Mouse (Mus musculus) induced T-regulatory cell, adult 2 months (primary cell): ENCODE results near the gene Olfr1410.

Experiments used
- DNase-seq: peaks from one replicate; pipeline ENCODE4 v3.0.0-alpha.2; 2012; ENCODE audit warnings: low read depth

Olfr1410 gene

DNA sequence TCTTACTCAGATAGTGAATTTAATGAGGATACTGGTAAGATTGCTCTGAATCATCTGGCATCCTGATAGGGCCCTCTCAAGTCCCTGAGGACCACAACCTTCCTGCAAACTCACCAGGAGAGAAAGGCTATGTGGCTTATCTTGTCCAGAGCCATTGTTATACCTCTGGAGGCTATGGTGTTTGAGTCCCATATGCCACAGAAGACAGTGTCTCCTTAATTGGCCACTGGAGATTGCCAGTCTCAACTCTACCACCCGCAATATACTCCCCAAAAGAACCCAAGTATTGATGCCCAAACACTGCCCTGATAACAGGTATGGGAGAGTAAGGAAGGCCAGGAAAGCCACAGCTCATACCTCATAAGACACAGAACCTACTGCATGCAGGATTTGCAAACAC lies at the start of gene Olfr1410:
TSS of gene Olfr1410 (plus strand) at position 301 of the 400 bp plus-strand sequence.
- no peak for DNase-seq

DNA sequence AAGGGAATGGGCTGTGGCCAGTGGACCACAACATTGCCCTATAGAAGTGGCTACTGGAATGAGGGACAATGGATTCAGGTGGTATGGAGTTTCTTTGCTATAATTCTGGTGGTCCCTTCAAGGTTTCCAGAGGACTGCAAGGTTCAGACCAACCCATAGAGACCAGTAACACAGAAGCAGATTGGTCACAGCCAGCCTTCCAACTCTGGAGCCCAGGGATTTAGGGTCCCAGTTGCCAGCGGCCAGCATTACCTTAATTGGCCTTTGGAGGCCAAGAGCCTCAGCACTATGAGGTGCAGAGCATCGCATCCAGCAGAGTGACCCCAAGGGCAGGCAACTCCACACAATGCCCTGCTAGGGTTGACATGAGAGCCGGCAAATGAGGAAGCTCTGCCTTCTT lies 34.6 kb upstream of the Olfr1410 start, which contains the start of gene Olfr1413:
TSS of gene Olfr1413 (plus strand) at position 301 of the 400 bp plus-strand sequence.
- no peak for DNase-seq

DNA sequence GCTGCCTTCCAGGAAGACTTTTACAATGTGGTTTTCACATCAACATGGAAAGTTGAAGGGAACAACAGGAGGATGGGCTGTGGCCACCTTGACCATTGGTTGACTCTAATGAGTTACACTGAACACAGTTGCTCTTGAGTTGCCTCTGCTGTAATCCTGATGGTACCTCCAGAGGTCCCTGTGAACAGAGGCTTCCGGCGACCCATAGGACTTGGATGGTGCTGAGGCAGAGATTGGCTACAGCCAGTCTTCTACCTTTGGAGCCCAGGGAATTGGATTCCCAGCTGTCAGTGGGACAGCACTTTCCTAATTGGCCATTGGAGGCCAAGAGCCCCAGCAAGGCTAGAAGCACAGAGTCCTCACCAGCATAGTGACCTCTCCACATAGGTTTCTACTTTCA lies 20.1 kb upstream of the Olfr1410 start, which contains the start of gene Olfr1412:
TSS of gene Olfr1412 (plus strand) at position 301 of the 400 bp plus-strand sequence.
- DNase-seq, result no peak

DNA sequence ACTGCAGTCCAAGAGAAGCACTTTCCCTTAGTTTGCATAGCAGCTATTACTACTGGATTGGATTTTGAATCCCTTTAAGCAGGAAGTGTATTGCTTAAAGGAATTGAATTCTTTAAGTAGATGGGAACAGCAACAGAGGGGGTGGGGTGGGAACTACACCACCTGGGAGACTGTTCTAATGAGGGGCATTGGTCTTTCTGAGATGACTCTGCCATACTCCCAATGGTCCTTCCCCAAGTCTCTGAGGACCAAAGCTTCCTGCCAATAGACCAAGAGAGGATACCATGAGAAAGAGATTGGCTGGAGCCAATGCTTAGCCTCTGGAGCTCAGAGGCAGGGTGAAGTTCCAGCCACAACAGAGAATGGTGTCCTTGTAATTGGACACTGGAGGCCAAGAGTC lies 11.5 kb upstream of the Olfr1410 start, which contains the start of gene Olfr1411:
TSS of gene Olfr1411 (plus strand) at position 301 of the 400 bp plus-strand sequence.
- no peak for DNase-seq

DNA sequence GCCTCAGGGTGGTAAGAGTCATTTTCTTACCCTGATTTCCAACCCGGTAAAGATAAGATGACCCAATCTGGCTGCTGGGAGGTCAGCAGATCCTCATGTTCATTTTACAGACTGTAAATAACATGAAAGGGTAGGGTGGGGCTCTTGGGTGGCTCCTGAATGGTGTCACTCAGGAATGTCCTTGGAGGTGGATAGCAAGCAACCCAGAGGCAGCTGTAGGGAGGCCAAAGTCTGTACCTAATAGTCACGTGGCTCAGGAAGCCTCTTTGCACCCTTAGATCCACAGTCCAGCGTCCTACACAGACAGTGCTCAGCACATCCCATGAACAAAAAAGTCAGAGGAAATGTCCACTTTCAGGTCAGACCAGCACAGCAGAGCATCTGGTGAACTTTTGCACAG lies 9.6 kb upstream of the Olfr1410 start:
- no peak for DNase-seq

DNA sequence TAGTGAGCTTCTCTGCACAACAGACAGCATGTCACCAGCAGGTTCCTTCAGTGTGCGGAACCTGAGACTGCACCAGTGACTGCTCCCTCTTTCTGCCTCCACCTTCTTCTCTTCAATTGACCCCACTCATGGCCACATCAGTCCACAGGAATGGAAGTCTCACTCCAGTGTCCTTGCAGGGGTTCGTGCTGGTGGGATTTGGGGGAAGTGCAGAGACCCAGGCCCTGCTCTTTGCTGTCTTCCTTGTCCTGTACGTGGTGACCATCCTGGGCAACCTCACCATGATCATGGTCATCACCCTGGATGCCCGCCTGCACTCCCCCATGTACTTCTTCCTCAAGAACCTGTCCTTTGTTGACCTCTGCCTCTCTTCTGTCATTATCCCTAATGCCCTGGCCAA lies 2.1 kb downstream of the Olfr1410 start:
- no peak for DNase-seq

DNA sequence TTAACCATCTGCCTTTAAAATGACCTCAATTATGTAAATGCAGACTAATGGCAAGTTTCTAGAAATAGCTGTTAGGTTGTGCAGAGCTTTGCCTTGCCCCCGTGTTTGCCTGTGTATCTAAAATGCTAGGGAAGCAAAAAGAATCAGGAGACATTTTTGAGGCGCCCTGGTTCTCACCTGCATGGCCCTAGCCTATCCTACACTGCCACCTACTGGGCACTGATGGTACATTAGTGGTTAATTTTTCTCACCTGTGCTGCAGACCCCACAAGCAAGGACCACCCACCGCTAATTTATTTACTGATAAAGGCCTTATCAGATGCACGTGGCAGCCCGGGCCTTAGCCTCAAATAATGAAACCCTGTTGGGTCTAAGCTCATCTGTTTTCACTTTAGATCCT lies 5.4 kb downstream of the Olfr1410 start:
- peak; percentile 71 for DNase-seq

DNA sequence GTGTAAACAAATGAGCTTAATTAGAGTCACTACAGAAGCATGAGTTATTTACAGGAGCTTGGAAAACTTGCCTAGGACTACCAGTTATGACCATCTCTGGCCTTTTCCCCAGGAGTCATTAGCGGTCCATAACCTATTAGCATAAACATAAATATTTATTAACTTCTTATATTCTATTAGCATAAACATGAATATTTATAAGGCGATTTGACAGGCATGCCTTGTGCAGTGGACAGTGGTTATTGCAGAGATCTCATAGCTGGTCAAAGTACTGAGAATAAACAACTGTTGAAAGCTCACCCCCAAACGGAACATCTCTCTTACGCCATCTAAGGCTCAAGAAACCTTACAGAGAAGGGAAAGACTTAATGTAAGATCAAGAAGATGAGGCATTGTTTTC lies 7.6 kb downstream of the Olfr1410 start:
- no peak for DNase-seq

DNA sequence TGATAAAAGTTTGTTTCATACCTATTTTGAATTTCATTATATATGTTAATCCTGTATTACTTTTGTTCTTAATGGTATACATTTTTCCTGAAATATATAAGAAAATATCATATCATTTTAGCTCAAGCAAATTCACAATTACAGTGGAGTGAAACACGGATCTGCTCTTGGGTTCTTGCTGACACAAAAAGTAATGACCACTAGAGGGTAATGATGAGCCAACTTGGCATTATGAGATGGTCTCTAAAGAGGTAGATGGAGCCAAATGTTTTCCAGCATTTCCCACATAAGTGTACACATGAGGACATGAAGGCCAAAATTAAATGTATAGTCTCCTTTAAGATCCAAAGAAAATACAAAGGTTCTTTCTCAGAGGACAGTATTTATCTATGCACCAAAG lies 8.9 kb downstream of the Olfr1410 start:
- peak; percentile 32 for DNase-seq

DNA sequence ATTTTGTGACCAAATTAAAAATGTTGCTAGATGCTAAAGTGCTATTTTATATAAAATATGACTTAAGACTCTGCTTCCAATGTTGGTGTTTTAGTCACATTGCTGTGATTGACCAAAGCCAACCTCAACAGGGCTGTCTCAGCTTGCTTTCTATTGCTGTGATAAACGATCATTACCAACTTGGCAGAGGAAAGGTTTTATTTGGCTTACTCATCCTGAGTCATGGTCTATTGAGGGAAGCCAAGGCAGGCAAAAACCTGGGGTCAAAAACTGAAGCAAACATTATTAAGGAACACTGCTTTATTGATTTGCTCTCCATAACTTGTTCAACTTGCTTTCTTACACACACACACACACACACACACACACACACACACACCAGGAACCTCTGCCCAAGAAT lies 10.5 kb downstream of the Olfr1410 start:
- no peak for DNase-seq

DNA sequence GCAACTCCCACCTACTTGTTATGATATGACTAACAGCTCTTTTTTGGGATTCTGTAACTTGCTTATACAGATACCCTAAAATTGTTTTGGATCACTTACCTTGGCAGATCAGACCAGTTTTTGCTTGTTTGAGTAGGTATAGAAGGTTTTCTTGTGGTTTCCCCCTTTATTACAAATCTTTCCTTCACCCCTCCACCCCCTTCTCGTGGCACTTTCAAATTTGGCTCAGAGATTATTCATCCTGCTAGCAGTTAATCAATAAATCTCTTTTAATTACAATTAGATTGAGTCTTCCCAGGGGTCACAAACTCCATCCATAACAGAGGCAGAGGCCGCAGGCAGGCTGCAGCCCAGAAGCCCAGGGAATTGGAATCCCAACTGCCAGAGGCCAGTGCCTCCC lies 11.9 kb downstream of the Olfr1410 start, which contains the start of gene Olfr12:
TSS of gene Olfr12 (plus strand) at position 301 of the 400 bp plus-strand sequence.
- DNase-seq, result no peak

DNA sequence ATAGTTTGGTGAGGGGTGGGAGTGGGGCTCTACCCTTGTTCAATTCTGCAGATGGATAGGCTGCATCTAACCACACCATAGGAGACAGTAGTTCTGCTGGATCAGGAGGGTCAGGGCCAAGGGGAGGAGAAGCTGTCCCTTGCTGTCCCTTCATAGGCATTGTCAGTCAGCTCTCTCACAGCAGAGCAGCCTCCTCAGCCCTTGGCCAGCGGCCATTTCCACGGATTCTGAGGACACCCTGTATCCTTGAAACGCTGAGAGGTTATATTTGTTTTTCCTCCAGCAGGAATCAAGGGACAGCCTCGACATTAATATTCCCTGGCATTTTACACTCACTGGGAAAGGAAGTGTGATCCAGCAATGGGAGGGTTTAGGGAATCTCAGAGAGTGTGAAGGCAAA lies 12.8 kb downstream of the Olfr1410 start:
- no peak for DNase-seq

DNA sequence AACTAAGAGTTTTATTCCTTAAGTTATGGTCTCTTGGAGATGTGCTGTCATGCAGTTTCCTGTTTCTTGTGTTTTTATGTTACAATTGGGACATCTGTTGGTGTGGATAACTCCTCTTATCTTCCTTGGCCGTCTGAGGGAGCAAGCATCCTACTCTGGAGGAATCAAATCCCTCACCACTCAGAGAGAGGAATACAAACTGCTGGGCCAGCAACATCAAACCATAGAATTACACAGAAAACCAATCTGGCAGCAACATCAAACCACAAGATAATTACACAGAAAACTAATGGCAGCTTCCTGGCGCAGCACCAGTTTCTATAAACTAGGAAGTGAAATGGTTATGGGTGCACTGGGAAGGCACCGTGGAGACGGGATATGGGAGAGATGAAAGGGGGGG lies 22.6 kb downstream of the Olfr1410 start:
- DNase-seq, result no peak

DNA sequence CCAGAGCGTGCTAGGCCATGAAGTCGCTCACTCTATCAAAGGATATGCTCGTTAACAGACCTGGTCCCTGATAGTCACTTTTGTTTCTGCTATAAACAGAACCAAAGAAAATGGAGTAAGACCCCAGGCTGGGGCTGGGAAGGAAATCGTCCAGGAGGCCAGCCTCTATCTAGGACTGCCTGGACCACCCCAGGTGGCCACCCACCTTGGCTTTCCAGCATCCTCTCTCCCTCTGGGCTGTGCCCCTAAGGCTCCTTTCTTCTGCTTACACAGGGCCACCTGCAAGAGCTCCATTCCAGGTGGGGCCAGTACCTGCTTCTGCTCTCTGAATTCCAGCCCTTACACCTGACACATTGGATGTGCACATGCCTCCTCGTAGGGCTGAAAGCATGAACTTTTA lies 26.6 kb downstream of the Olfr1410 start:
- DNase-seq, result no peak

DNA sequence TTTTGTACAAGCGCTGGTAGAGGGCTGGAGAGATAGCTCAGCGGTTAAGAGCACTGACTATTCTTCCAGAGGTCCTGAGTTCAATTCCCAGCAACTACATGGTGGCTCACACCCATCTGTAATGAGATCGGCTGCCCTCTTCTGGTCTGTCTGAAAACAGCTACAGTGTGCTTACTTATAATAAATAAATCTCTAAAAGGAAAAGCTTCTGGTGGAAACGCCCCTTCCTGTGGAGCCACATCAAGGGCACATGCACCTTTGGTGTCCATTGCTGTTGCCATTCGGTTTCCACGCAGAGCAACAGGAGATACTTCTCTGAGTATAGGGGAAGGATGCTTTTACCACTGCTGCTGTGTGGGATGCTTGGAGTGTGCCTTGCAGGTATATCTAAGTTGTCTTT lies 27.4 kb downstream of the Olfr1410 start:
- DNase-seq, result peak; percentile 61

DNA sequence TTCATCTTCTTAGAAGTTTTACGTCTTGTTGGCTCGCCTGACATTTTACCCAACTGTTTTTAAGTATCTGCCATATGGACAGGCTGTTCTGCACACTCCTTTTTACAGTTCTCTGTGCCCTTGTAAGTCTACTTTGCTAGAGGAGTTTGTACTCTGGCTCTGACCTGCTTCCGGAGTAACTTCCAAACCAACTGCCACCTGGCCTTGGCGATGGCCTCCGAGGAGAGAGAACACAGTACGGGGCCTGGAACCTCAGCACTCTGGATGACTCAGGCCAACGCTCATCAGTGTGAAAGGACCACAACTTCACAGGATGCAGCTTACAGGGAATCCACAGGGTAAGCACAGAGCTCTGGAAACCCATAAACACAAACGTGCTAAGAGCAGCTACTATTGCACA lies 28.1 kb downstream of the Olfr1410 start:
- no peak for DNase-seq

DNA sequence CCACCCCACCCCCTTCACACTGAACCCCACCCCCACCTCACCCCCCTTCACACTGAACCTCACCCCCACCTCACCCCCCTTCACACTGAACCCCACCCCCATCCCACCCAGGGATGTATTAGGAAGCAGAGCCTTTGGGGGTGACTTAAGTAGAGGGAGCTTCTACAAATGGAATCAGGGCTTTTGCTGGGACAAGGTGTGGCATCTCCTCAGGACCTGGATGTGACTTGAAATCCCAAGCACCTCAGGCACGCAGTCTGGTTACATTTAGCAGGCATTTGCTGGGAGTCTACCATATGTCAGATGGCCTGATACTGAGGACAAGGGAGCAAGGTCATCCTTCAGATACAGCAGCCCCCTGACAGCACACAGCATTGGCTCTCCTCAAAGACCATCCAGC lies 29.0 kb downstream of the Olfr1410 start:
- no peak for DNase-seq

DNA sequence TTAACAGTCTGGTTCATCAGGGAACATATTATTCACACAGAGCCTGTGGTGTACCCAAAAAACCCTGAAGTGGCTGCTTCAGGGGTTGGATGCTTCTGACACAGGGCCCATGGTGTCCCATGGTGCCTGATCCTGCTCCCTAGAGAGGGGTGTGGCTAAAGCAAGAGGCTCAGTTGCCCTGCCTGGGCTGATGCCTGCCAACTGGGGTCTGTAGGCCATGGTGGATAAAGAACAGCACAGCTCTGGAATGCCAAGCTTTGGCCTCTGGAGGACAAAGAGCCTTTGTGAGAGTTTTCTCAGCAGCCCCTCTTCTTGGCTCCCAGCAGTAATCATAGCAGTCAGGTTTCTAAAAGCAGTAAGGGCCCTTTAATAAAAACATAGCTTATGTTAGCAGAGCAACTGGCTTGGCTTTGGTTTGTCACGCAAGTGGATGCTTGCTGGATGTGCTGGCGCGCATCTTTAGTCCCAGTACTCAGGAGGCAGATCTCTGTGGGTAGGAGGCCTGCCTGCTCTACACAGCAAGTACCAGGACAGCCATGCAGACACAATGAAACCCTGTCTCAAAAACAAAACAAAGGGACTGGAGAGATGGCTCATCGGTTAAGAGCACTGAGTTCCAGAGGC lies 29.5 kb downstream of the Olfr1410 start:
- no peak for DNase-seq

DNA sequence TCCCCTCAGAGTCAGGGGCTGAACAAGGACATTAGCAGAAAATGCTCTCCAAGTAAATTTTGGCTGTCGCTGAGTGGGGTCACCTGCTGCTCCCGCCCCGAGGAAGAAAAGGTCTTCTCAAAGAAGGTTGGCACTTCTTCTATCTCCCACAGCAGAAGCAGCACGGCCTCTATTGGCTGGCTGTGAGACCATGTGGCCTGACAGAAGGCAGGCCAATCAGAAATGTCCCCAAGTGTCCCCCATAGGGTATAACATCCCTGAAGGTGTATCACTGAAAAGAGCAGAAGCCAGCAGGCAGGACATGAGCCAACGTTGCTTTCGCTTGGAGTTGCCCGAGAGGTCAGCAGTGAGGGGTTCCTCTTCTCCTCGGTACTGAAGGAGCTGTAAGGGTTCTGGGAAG lies 30.4 kb downstream of the Olfr1410 start:
- DNase-seq, result no peak

DNA sequence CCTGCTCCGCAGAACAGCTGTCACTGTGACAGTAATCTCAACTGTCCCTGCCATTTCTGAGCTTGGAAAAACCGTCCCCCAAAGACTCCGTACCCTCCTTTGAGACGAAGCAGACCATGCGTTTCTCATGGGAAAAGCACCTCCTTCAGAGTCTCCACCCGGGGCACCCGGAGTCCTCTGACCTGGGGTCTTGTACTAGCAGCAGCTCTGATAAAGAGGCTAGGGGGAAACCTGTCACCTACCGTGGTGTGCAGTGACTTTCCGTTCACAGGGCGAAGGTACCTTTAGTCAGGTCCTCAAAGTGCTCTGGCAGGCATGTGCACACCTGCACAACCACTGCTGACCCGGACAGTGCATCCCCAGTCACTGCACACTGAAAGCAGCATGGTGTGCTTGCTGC lies 31.1 kb downstream of the Olfr1410 start:
- DNase-seq, result no peak

DNA sequence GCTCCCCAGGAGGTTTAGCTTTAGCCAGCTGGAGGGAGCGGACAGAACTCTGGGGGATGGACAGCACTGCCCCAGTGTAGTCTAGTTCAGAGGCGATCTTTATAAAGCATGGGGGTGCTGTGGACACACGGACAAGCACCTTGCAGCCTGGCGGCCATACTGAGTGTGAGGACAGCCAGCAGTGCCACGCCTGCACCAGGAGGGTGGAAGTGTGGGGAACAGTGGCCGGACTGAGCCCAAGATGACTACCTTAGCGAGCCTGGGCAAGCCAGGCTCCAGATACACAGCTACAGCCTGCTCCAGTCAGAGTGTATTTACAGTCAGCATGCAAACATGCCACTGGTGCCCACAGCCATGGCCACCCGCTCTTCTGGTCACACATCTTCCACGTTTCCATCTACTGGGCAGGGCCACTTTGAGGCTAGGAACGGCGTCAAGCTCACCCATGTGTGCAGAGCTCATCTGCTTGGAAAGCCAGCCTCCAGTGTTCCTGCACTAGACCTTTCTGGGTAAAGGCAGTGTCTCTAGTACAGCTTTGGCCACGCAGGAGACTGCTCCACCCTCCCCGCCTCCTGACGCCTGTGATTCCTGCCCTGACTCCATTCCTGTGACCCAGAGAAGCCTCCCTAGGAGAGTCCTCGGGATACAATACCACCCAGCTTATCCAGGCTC lies 32.1 kb downstream of the Olfr1410 start:
- DNase-seq, result no peak

DNA sequence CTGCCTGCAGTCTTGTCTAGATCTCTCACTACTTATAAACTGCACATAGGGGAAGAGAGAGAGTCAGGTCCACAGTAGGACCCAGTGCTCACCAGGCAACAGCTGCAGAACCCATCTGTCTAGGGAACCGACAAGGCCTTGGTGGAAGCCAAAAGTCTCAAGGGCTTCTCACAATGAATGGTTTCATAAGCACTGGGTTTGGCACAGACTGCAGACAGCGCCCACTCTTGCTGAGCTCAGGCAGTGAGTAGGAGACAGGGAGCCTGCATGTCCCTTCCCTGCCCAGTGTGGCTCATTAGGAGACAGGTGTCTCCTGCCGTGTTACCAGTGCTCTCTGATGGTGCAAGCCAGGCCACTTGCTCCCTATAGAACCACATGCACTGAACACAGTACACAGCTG lies 32.6 kb downstream of the Olfr1410 start:
- DNase-seq, result no peak

DNA sequence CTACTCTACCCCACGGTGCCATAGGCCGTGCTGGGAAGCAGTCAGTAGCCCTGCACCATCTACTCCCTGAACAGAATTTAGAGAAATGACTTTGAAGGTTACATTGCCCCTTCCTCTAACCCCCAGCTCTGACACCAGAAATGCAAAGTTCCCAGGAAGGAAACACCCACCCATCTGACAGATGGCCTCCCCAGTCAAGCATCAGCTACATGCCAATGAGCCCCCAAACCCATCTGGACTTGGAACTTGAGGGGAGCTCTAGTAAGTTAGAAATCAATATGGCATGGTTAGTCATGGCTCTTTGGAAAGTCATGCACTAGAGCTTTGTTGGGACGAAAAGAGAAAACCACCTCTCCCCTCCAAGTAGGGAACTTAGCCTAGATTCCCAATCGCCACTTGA lies 33.2 kb downstream of the Olfr1410 start:
- DNase-seq, result no peak

DNA sequence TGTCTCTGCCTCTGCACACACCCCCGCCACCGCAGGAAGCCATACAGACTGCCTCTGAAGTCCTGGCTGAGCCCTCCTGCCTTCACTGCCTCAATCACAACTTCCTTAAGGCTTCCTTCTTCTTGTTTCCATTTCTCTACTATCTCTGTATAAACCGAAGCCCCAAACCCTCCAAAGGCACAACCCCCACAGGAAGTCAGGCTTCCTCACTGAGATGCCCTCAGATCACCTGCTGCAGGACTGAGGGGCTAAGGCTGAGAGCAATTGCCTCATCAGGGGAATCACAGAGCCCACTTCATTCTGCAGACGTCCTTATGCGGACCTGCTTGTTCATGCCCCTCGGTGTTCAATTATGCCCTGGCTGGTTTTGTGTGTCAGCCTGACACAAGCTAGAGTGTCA lies 34.8 kb downstream of the Olfr1410 start:
- peak; percentile 55 for DNase-seq
